Mouse (Mus musculus) spleen, postnatal 4 days (tissue): ENCODE results near the gene Gm10681.
"Not testable (repeated sequence)": the region's sequence is repeated elsewhere in the genome, so short reads cannot be mapped to it uniquely, and the experiment has no call there.

ENCODE experiments used
- DNase-seq, 2 experiments: peaks; one replicate each; pipeline ENCODE4 v3.0.0; 2022; ENCODE audit warnings: low spot score in 2 of 2

Gene Gm10681

DNA sequence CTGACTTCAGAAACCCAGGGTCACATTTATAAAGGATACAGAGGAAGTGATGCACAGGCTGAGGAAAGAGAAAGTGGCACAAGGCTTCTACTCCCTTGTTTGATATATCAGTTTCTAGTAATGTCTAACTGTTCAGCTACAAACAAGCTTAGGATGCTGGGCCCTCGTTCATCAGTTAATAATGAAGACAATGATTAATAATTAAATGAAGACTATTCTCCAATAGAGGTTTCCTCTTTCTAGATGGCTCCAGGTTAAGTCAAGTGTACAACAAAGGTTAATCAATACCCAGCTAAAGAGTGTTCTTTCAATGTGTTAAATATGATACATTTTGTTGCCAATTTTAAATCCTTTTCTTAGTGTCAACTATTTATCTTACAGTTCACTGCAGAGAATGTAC is 78.2 kb downstream of the Gm10681 start, which contains the start of gene Hsd3b4:
Hsd3b4 (minus strand) TSS at position 101 of the 400 bp plus-strand sequence.
- not testable (repeated sequence) for DNase-seq

- not testable (repeated sequence) for DNase-seq
Observed at GRCm38 (mm10) chr3:98507229-98507628, 81.4 kb downstream of the Gm10681 start.
